Mouse (Mus musculus) spleen, adult 18-20 months (tissue): Measurements from ENCODE around the gene Aldh18a1.

Experiments
- DNase-seq, 2 experiments: peaks; one replicate each; pipeline ENCODE4 v3.0.0; 2022; ENCODE audit warnings: mixed read lengths in 2 of 2

Aldh18a1 gene

GRCm38 (mm10) chr19:40523431-40524005, 64.7 kb downstream of the Aldh18a1 start:
- DNase-seq: no peak

- no peak for DNase-seq
These were observed 67.9 kb downstream of the Aldh18a1 start for GRCm38 (mm10) chr19:40520403-40520802.

GRCm38 (mm10) chr19:40518706-40519105, 69.6 kb downstream of the Aldh18a1 start:
- no peak for DNase-seq

- no peak for DNase-seq
These were observed 72.7 kb downstream of the Aldh18a1 start for GRCm38 (mm10) chr19:40515596-40515995.

GRCm38 (mm10) chr19:40514376-40514775, 73.9 kb downstream of the Aldh18a1 start:
- DNase-seq: no peak

GRCm38 (mm10) chr19:40513632-40514078, 74.6 kb downstream of the Aldh18a1 start, which contains the start of gene Sorbs1:
Sorbs1 (minus strand) TSS chr19:40513779.
- DNase-seq: peak; percentile 93 to 95

- peak; percentile 26 to 49 for DNase-seq
These were observed 75.5 kb downstream of the Aldh18a1 start for GRCm38 (mm10) chr19:40512500-40513421.

GRCm38 (mm10) chr19:40511679-40512309, 76.5 kb downstream of the Aldh18a1 start:
- no peak for DNase-seq

GRCm38 (mm10) chr19:40511100-40511439, 77.2 kb downstream of the Aldh18a1 start:
- DNase-seq: no peak

- no peak for DNase-seq
These were observed 77.7 kb downstream of the Aldh18a1 start for GRCm38 (mm10) chr19:40510387-40511099.

GRCm38 (mm10) chr19:40509274-40509673, 79.0 kb downstream of the Aldh18a1 start:
- no peak for DNase-seq

- no peak for DNase-seq
These were observed 79.4 kb downstream of the Aldh18a1 start for GRCm38 (mm10) chr19:40508851-40509250.

GRCm38 (mm10) chr19:40506965-40507364, 81.3 kb downstream of the Aldh18a1 start:
- no peak for DNase-seq

- no peak for DNase-seq
These were observed 83.9 kb downstream of the Aldh18a1 start for GRCm38 (mm10) chr19:40504336-40504735.
